Mouse (Mus musculus) myocyte (in vitro differentiated cells): ENCODE measurements around the gene 5730596B20Rik.

Source experiments
- CEBPB ChIP-seq: IDR thresholded peaks from 2 replicates; pipeline ENCODE4 v1.6.1; 2011; ENCODE audit warnings: mild to moderate bottlenecking, moderate library complexity; ENCODE audit not compliant: poor library complexity, insufficient read depth, severe bottlenecking
- E2F4 ChIP-seq: IDR thresholded peaks from one replicate; pipeline ENCODE4 v1.6.1; 2011; ENCODE audit warnings: mild to moderate bottlenecking, control low read depth, moderate library complexity; ENCODE audit not compliant: insufficient read depth
- MAX ChIP-seq: IDR thresholded peaks from one replicate; pipeline ENCODE4 v1.6.1; 2011; ENCODE audit warnings: low read depth, mild to moderate bottlenecking, control low read depth
- MYOD1 ChIP-seq, 3 experiments: IDR thresholded peaks; one replicate each; pipeline ENCODE4 v1.6.1; 2011; ENCODE audit warnings: control low read depth in 2 of 3, low read depth in 2 of 3, mild to moderate bottlenecking in 2 of 3, moderate library complexity in 1 of 3; ENCODE audit not compliant: insufficient read length in 2 of 3, control insufficient read depth in 1 of 3
- MYOG ChIP-seq, 3 experiments: IDR thresholded peaks; one replicate each; pipeline ENCODE4 v1.6.1; 2011; ENCODE audit warnings: control low read depth in 2 of 3, low read depth in 2 of 3, mild to moderate bottlenecking in 2 of 3; ENCODE audit not compliant: insufficient read length in 2 of 3, control insufficient read depth in 1 of 3, insufficient read depth in 1 of 3
- POLR2A ChIP-seq: IDR thresholded peaks from one replicate; pipeline ENCODE4 v1.6.1; 2011; ENCODE audit warnings: low read depth, mild to moderate bottlenecking, control low read depth, moderate library complexity; ENCODE audit not compliant: insufficient read length
- POLR2AphosphoS2 ChIP-seq: IDR thresholded peaks from one replicate; pipeline ENCODE4 v1.6.1; 2011; ENCODE audit warnings: low read depth, control low read depth; ENCODE audit not compliant: insufficient read length
- USF1 ChIP-seq: IDR thresholded peaks from one replicate; pipeline ENCODE4 v1.6.1; 2011; ENCODE audit warnings: low read depth, mild to moderate bottlenecking, control low read depth, moderate library complexity

- TF ChIP-seq POLR2A, result no peak
- no peak for TF ChIP-seq MAX
- no peak for TF ChIP-seq POLR2AphosphoS2
- TF ChIP-seq MYOD1 (IDR thresholded peaks at IDR 0.05; ENCODE audit: control insufficient read depth in 1 of 3, insufficient read length in 2 of 3, low read depth in 2 of 3), result no peak
- TF ChIP-seq E2F4, result no peak
- no peak for TF ChIP-seq CEBPB
- TF ChIP-seq MYOG (IDR thresholded peaks at IDR 0.05; ENCODE audit: control insufficient read depth in 1 of 3, insufficient read depth in 1 of 3, insufficient read length in 2 of 3, low read depth in 2 of 3), result no peak
- TF ChIP-seq USF1, result no peak
These were observed 25.2 kb downstream of the 5730596B20Rik start for GRCm38 (mm10) chr6:52202362-52203120.
